Mouse (Mus musculus) kidney, embryonic 15.5 days (tissue): ENCODE measurements around the gene Reep3. TPM values are rescaled to one million over a fixed set of nuclear protein-coding genes. Genes with fewer than 3 reads are reported as not detected.

ENCODE experiments used
- ATAC-seq: fragments of 200-750 bp; cut with Nextera tagmentation; replicated peaks from 2 replicates; pipeline ENCODE4 v1.8.0; 2017; ENCODE audit warnings: moderate TSS enrichment; ENCODE audit not compliant: low FRiP score
- H3K27ac ChIP-seq: fragments of 300-500 bp; sonication (generic); 2 replicates; pipeline ENCODE4 v1.5.1; 2015; ENCODE audit warnings: mild to moderate bottlenecking, inconsistent platforms
- H3K27me3 ChIP-seq: fragments of 300-500 bp; sonication (generic); 2 replicates; pipeline ENCODE4 v1.6.1; 2015; ENCODE audit warnings: inconsistent platforms
- H3K36me3 ChIP-seq: fragments of 300-500 bp; sonication (generic); 2 replicates; pipeline ENCODE4 v1.6.1; 2015; ENCODE audit warnings: inconsistent platforms
- H3K4me1 ChIP-seq: fragments of 300-500 bp; sonication (generic); 2 replicates; pipeline ENCODE4 v1.6.1; 2015; ENCODE audit warnings: inconsistent platforms
- H3K4me2 ChIP-seq: fragments of 300-500 bp; sonication (generic); 2 replicates; pipeline ENCODE4 v1.6.1; 2015; ENCODE audit warnings: moderate library complexity, mild to moderate bottlenecking, inconsistent platforms
- H3K4me3 ChIP-seq: fragments of 300-500 bp; sonication (generic); replicated peaks from 2 replicates; pipeline ENCODE4 v1.5.1; 2015; ENCODE audit warnings: mild to moderate bottlenecking, inconsistent platforms
- H3K9ac ChIP-seq: fragments of 300-500 bp; sonication (generic); 2 replicates; pipeline ENCODE4 v1.6.1; 2015; ENCODE audit warnings: mild to moderate bottlenecking, inconsistent platforms
- H3K9me3 ChIP-seq: fragments of 300-500 bp; sonication (generic); replicated peaks from 2 replicates; pipeline ENCODE4 v1.6.1; 2016; ENCODE audit warnings: inconsistent platforms
- WGBS: fragments of 180-500 bp; shearing (Covaris S2); methylation state at CpG from one replicate; pipeline ENCODE4 v1.1.7; 2015; ENCODE audit warnings: mixed read lengths; 5-methylcytosine and 5-hydroxymethylcytosine counted together
- polyA plus RNA-seq: library from polyadenylated mRNA; unstranded; fragments of >200 nt; fragmentation: Nextera tagmentation; extraction: Ambion mirVana; gene quantifications from 2 replicates; pipeline ENCODE4 v1.2.1, GENCODE M21; 2015

Reep3 gene
- polyA plus RNA-seq, 1 experiment from 2014 or later: 47.0 TPM

DNA sequence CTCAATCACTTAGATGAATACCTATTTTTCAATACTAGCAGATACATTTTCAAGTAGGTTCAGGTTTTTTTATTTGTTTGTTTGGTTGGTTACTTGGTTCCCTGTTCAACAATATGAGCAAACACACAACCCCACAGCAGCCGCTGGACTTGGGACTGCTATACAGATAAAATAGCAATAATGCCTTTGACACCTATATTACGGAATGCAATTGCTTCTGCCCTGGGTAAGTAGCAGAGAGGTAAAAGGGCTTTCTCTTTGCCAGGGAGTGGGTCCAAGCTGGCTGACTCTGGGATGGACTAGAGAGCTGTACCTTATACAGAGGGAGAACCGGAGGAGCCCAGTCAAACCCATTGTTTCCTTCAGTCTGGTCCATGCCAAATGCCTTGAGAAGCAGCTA, 56.3 kb downstream of the Reep3 start:
- ATAC-seq: no peak
- 91% methylated on average over 3 of the region's 3 CpGs for WGBS
- no peaks in the 10 kb centered on the region for H3K9me3 ChIP-seq
- H3K4me1 ChIP-seq: peaks cover 24% of the 10 kb centered on the region; the same call in 1 of the 2 replicates
- H3K27me3 ChIP-seq: no peaks in the 10 kb centered on the region
- no peak overlapping the region for H3K4me3 ChIP-seq
- no peak overlapping the region for H3K4me2 ChIP-seq
- peaks cover 12% of the 10 kb centered on the region; the same call in 1 of the 2 replicates for H3K36me3 ChIP-seq
- H3K27ac ChIP-seq: no peak overlapping the region
- no peak overlapping the region for H3K9ac ChIP-seq

DNA sequence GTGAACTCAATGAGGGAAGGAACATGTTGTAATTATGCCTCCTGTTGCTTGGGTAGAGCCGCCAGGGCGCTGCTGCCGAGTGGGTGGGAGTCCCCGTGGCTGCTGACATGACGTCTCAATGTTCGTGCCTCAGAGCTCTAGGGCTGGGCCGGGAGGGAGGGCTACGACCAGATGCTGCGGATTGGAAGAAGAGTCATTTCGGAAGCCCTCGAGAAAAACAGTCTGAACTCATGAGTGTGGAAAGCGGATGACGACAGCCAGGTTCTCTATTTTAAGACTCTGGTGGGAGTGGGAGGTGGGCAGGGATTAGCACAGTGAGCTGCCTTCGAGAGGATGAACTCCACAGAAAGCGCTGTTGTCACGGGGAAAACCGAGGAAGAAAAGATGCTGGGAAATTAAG, 57.7 kb downstream of the Reep3 start:
- ATAC-seq: no peak
- Histone ChIP-seq H3K27ac (no peak overlapping the region), H3K4me1 (peaks cover 18% of the 10 kb centered on the region; the same call in 1 of the 2 replicates), H3K9ac (no peak overlapping the region), H3K27me3 (no peaks in the 10 kb centered on the region), H3K4me3 (no peak overlapping the region), H3K9me3 (no peaks in the 10 kb centered on the region), H3K36me3 (peaks cover 17% of the 10 kb centered on the region; the same call in 1 of the 2 replicates), H3K4me2 (no peak overlapping the region)
- WGBS: 56% methylated on average over 17 of the region's 17 CpGs

DNA sequence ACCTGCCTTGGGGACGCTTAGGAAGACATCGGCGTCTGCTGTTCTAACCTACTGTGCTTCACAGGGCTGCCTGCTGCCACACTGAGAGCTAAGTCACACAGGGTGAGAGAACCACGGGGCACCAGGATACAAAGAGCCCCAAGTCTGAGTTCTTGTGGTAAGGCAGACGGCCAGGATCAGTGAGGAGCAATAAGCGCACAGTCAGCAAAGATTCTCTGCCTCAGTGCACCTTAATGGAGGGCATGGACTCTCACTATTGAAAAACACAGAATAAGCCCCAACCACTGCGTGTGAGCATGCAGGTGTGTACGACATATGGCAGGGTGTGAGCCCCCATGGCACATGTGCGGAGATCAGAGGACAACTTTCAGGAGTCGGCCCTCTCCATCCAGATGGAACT, 60.2 kb downstream of the Reep3 start:
- Histone ChIP-seq H3K4me1 (0 out of 2 replicates have a peak, but pooled peaks cover 8% of the 10 kb centered on the region), H3K27me3 (no peaks in the 10 kb centered on the region), H3K4me3 (no peak overlapping the region), H3K9ac (no peak overlapping the region), H3K36me3 (peaks cover 17% of the 10 kb centered on the region; the same call in 1 of the 2 replicates), H3K4me2 (no peak overlapping the region), H3K9me3 (no peaks in the 10 kb centered on the region), H3K27ac (no peak overlapping the region)
- 92% methylated on average over 10 of the region's 10 CpGs for WGBS
- ATAC-seq: no peak

DNA sequence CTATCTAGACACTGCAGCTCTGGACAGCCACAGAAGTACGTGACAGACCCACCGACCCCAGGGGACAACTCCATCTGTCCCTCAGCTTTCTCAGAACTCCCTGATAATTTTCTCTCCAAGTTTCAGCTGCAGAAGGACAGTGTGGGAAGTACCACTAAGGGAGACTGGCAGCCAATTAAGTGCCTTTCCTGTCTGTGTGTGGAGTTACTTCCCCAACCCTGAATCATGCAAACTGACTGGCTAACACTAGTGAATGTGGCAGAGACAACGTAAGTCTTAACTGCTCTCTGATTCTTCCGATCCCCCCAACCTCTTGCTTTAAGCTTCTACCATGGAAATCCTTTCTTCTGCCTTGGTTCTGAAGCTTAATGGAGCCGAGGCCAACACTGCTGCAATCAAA, 60.6 kb downstream of the Reep3 start:
- H3K27me3 ChIP-seq: no peaks in the 10 kb centered on the region
- H3K9me3 ChIP-seq: no peaks in the 10 kb centered on the region
- H3K36me3 ChIP-seq: peaks cover 17% of the 10 kb centered on the region; the same call in 1 of the 2 replicates
- H3K27ac ChIP-seq: no peak overlapping the region
- 0 out of 2 replicates have a peak, but pooled peaks cover 8% of the 10 kb centered on the region for H3K4me1 ChIP-seq
- no peak for ATAC-seq
- H3K4me3 ChIP-seq: no peak overlapping the region
- H3K4me2 ChIP-seq: no peak overlapping the region
- no peak overlapping the region for H3K9ac ChIP-seq
- 78% methylated on average over 5 of the region's 5 CpGs for WGBS

DNA sequence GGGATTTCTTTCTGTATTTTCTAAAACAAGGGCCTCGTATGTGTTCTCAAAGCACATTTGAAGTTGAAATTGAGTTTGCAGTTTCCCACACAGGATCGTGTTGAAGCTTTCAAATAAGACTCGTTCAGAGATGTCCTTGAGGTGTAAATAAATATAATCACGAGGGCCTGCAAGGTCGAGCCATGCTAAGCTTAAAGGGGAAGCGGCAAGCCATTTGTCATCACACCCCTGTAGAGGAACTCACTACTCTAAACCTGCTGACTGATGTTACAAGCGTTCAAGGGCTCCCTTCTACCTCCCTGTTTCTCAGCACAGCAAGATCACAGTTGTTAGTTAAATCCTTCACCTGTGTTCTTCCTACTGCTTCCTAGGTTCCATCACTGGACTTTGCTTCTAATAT, 65.6 kb downstream of the Reep3 start:
- H3K4me1 ChIP-seq: peaks cover 8% of the 10 kb centered on the region; the same call in 1 of the 2 replicates
- 62% methylated on average over 7 of the region's 7 CpGs for WGBS
- H3K36me3 ChIP-seq: peaks cover 33% of the 10 kb centered on the region
- no peaks in the 10 kb centered on the region for H3K27me3 ChIP-seq
- H3K9me3 ChIP-seq: no peaks in the 10 kb centered on the region
- no peak overlapping the region for H3K9ac ChIP-seq
- no peak overlapping the region for H3K27ac ChIP-seq
- no peak for ATAC-seq
- H3K4me2 ChIP-seq: no peak overlapping the region
- H3K4me3 ChIP-seq: no peak overlapping the region

DNA sequence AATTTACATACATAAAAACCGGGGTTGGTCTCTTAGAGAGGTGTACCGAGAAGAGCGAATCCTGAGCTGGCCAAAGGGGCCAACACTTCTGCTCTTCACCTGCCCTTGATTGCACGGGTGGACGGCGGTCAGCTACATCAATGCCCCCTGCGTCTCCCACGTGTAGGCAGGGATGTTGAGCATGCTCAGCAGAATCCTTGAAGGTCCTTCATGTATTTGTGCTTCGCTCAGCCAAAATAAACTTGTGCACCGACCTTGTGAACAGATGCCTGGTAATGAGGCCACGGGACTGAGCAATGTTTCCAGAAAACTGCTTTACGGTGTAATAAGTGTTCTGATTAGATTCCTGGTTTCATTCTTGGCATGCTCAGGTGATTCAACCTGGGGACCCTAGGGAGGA, 67.4 kb downstream of the Reep3 start:
- 63% methylated on average over 12 of the region's 12 CpGs for WGBS
- Histone ChIP-seq H3K4me3 (no peak overlapping the region), H3K4me1 (peaks cover 16% of the 10 kb centered on the region), H3K4me2 (no peak overlapping the region), H3K27ac (no peak overlapping the region), H3K27me3 (no peaks in the 10 kb centered on the region), H3K36me3 (peaks cover 21% of the 10 kb centered on the region), H3K9ac (no peak overlapping the region), H3K9me3 (no peaks in the 10 kb centered on the region)
- ATAC-seq: no peak

DNA sequence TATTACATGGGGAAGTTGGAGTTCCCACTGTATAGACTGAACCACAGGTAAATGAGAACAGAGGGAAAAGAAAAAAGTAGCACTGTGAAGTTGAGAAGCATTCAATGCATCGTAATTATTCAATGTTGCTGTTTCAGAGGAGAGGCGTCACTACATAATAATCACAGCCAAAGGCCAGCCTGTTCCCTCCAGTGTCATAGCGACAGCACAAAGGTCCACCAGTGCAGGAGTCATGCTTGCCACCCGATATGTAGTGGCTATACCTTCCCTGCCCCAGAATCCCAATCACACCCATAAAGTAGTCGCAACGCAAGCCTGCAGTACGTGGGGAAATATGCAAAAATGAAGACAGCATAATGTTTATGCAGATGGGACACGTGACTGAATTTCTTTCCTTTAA, 70.4 kb downstream of the Reep3 start:
- Histone ChIP-seq H3K9me3 (no peaks in the 10 kb centered on the region), H3K4me1 (peaks cover 16% of the 10 kb centered on the region), H3K27me3 (no peaks in the 10 kb centered on the region), H3K4me3 (no peak overlapping the region), H3K9ac (no peak overlapping the region), H3K4me2 (no peak overlapping the region), H3K36me3 (peaks cover 39% of the 10 kb centered on the region), H3K27ac (peak overlapping the region; percentile 83)
- no peak for ATAC-seq
- WGBS: 74% methylated on average over 8 of the region's 8 CpGs

DNA sequence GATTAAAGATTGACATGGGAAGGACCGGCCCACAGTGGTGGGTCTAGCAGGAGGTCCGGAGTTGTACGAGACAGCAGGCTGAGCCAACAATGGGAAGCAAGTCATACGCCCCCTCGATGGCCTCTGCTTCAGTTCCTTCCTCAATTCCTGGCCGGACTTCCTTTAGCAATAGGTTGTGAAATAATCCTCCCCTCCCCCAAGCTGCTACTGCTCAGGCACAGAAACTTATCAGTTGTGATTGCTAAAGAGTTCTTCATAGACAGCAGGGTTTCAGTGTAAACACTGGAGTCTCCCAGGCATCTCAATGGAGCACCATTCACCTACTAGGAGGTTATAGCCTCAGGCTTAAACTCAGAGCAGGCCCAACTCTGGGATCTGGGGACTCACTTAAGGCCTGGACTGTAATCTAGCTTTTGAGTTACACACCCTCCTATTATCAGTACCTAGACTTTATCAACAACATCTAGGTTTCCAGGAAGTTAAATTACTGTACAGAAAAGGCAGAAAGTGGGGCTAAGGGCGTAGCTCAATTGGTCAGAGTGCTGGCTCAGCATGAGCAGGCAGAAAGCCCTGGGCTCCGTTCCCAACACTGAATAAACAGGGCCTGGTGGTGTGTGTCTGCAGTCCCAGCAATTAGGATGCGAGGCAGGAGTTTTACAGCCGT, 71.0 kb downstream of the Reep3 start:
- Histone ChIP-seq H3K4me2 (no peak overlapping the region), H3K9ac (no peak overlapping the region), H3K36me3 (peaks cover 44% of the 10 kb centered on the region), H3K4me3 (no peak overlapping the region), H3K4me1 (peaks cover 16% of the 10 kb centered on the region), H3K9me3 (no peaks in the 10 kb centered on the region), H3K27ac (peak overlapping the region; percentile 83), H3K27me3 (no peaks in the 10 kb centered on the region)
- peak; percentile 88 for ATAC-seq
- WGBS: 36% methylated on average over 10 of the region's 10 CpGs

DNA sequence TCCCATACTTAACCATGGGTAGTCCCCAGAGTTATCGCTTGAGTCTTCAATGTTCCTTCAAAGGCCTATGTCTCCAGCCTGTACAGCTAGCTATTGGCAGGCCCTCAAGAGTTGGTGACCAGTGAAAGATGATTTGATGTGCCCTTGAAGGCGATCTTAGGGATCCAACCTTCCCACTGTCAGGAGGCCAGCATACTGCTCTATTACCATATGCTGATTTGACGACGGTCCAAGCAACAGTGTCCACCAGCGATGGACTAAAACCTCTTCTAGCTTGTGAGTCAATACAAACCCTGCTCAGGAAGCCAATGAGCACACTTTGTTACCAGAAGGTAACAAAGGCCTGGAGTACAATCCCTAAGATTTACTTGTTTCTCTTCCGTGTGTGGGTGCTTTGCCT, 72.4 kb downstream of the Reep3 start:
- peaks cover 41% of the 10 kb centered on the region for H3K36me3 ChIP-seq
- 96% methylated on average over 6 of the region's 6 CpGs for WGBS
- H3K4me3 ChIP-seq: no peak overlapping the region
- H3K4me1 ChIP-seq: peaks cover 16% of the 10 kb centered on the region
- no peak overlapping the region for H3K27ac ChIP-seq
- no peaks in the 10 kb centered on the region for H3K27me3 ChIP-seq
- H3K9ac ChIP-seq: no peak overlapping the region
- no peaks in the 10 kb centered on the region for H3K9me3 ChIP-seq
- no peak overlapping the region for H3K4me2 ChIP-seq
- ATAC-seq: no peak

DNA sequence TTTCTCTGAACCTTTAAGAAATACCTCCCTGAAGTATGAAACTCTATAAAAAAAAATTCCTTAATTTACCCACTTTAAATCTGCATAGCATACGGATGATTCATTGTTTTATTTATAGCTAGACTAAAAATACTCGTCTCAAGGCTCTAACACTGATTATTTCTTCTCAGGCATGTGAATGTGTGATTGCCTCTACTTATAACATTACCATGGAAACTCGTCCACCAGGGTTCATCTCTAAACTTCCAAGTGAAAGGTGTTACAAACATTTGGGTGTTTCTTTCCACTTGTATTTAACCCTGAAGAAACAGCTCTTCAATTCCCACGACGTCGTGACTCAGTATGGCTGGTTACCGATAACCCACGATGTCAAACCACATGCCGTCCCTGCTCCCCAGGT, 73.7 kb downstream of the Reep3 start:
- Histone ChIP-seq H3K4me3 (no peak overlapping the region), H3K36me3 (peaks cover 32% of the 10 kb centered on the region), H3K9ac (no peak overlapping the region), H3K9me3 (no peaks in the 10 kb centered on the region), H3K4me1 (peaks cover 17% of the 10 kb centered on the region), H3K27me3 (no peaks in the 10 kb centered on the region), H3K27ac (no peak overlapping the region), H3K4me2 (no peak overlapping the region)
- no peak for ATAC-seq
- 92% methylated on average over 9 of the region's 9 CpGs for WGBS

DNA sequence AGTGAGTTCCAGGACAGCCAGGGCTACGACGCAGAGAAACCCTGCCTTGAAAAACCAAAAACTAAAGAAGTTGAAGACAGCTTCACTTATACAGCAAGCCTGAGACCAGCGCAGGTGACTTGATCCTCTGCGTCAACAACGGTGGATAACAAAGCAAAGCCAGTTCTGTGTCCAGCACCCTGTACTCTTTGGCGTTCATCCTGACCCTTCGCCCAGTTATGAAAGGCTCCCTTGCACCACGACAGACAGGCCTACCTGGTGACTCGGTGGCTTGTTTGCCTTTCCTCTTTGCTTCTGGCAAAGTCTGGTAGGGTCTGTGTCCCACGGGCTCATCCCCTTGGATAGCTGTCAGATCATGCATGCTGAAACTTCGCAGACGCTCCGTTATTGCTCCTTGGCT, 75.3 kb downstream of the Reep3 start:
- ATAC-seq: no peak
- H3K4me3 ChIP-seq: no peak overlapping the region
- H3K27me3 ChIP-seq: no peaks in the 10 kb centered on the region
- no peak overlapping the region for H3K4me2 ChIP-seq
- H3K9me3 ChIP-seq: no peaks in the 10 kb centered on the region
- WGBS: 93% methylated on average over 13 of the region's 13 CpGs
- peaks cover 26% of the 10 kb centered on the region for H3K4me1 ChIP-seq
- H3K9ac ChIP-seq: no peak overlapping the region
- peaks cover 35% of the 10 kb centered on the region for H3K36me3 ChIP-seq
- no peak overlapping the region for H3K27ac ChIP-seq

DNA sequence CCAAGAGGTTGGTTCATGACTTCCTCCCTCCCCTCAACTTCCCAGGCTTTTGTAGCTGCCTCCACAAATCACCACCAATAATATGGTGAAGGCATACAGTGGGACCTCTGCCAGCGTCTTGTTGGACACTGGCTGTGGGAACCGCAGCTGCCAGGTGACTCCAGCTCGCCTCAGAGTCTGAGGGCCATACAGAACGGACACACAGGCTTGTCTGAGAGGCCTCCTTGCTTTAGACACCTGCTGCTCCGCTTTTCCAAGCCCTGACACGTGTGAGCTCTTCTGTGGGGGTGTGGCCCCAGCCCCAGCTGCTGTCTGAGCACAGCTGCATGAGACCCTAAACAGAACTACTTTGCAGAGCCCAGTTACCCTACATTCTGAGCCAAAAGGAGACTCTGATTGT, 77.9 kb downstream of the Reep3 start:
- H3K9me3 ChIP-seq: no peaks in the 10 kb centered on the region
- no peak overlapping the region for H3K4me2 ChIP-seq
- no peak overlapping the region for H3K27ac ChIP-seq
- WGBS: 42% methylated on average over 6 of the region's 6 CpGs
- H3K4me3 ChIP-seq: no peak overlapping the region
- H3K27me3 ChIP-seq: no peaks in the 10 kb centered on the region
- H3K9ac ChIP-seq: no peak overlapping the region
- H3K4me1 ChIP-seq: peaks cover 15% of the 10 kb centered on the region
- H3K36me3 ChIP-seq: peaks cover 48% of the 10 kb centered on the region
- ATAC-seq: peak; percentile 43; the same call in 1 of the 2 replicates

DNA sequence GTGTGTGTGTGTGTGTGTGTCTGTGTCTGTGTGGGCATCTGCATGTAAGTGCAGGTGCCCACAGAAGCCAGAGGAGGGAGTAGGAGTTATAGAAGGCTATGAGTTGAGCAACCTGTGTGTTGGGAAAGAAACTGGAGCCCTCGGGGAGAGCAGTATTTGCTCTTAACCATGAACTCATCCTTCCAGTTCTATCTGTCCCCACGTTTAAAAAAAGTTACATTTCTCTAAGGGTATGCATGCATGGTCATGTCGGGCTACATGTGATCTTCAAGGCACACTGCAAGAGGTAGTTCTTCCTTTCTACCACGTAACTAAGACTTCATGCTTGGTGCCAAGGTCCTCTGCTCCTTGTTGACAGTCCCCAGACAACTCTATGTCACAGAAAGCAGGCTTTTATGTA, 78.9 kb downstream of the Reep3 start:
- Histone ChIP-seq H3K9me3 (no peaks in the 10 kb centered on the region), H3K36me3 (peaks cover 49% of the 10 kb centered on the region), H3K9ac (no peak overlapping the region), H3K4me1 (peaks cover 15% of the 10 kb centered on the region), H3K4me2 (no peak overlapping the region), H3K27me3 (no peaks in the 10 kb centered on the region), H3K4me3 (no peak overlapping the region), H3K27ac (no peak overlapping the region)
- 82% methylated on average over 4 of the region's 4 CpGs for WGBS
- ATAC-seq: no peak
